Mouse (Mus musculus) cerebellum, adult 2 months (tissue): ENCODE data around the gene Ctsg. TPM values are rescaled to one million over a fixed set of nuclear protein-coding genes. Genes with fewer than 3 reads are reported as not detected.
"Not testable (repeated sequence)": the region's sequence is repeated elsewhere in the genome, so short reads cannot be mapped to it uniquely, and the experiment has no call there.

ENCODE experiments used
- DNase-seq, 2 experiments: peaks; one replicate each; pipeline ENCODE4 v3.0.0; 2021
- H3K27ac ChIP-seq: fragments of 200-500 bp; 2 replicates; pipeline ENCODE4 v1.5.1; 2012; ENCODE audit warnings: low read length, control low read depth, inconsistent platforms; ENCODE audit not compliant: insufficient read depth
- H3K27me3 ChIP-seq: fragments of 200-500 bp; 2 replicates; pipeline ENCODE4 v1.6.1; 2012; ENCODE audit warnings: inconsistent platforms, mild to moderate bottlenecking, low read length, moderate library complexity; ENCODE audit not compliant: control insufficient read depth, insufficient read depth
- H3K4me1 ChIP-seq: fragments of 200-500 bp; 2 replicates; pipeline ENCODE4 v1.6.1; 2011; ENCODE audit warnings: low read length; ENCODE audit not compliant: control insufficient read depth, insufficient read depth
- H3K4me3 ChIP-seq: fragments of 200-500 bp; replicated peaks from 2 replicates; pipeline ENCODE3; 2011; ENCODE audit warnings: mild to moderate bottlenecking, low read depth, low read length, control low read depth; ENCODE audit not compliant: insufficient read depth
- CTCF ChIP-seq: fragments of 200-500 bp; IDR thresholded peaks from 2 replicates; pipeline ENCODE4 v1.5.1; 2011; ENCODE audit warnings: low read depth, mild to moderate bottlenecking, control low read depth, low read length, moderate library complexity, borderline replicate concordance; ENCODE audit not compliant: insufficient read depth
- POLR2A ChIP-seq: fragments of 200-500 bp; IDR thresholded peaks from 2 replicates; pipeline ENCODE4 v1.6.1; 2011; ENCODE audit warnings: low read length, control low read depth, borderline replicate concordance; ENCODE audit not compliant: insufficient read depth
- WGBS: fragments of 180-500 bp; shearing (Covaris S2); methylation state at CpG from one replicate; pipeline ENCODE4 v1.1.7; 2018; 5-methylcytosine and 5-hydroxymethylcytosine counted together
- polyA plus RNA-seq: library from polyadenylated mRNA; depleted of rRNA; stranded (reverse); fragments of >200 nt; gene quantifications from 2 replicates; pipeline ENCODE4 v1.2.3, GENCODE M21; 2012; rRNA removed

Ctsg gene
- polyA plus RNA-seq: not detected in 2 replicates

GRCm38 (mm10) chr14:56102386-56102785, at the start of gene Ctsg:
Ctsg (minus strand) TSS chr14:56102574.
- TF ChIP-seq POLR2A (no peak), CTCF (no peak)
- no peak within 1 kb of the TSS for H3K27ac ChIP-seq
- no peak for DNase-seq
- no peak within 1 kb of the TSS for H3K4me3 ChIP-seq
- H3K27me3 ChIP-seq: no peaks in the 10 kb centered on the region
- no peaks in the 10 kb centered on the region for H3K4me1 ChIP-seq
- 72% methylated on average over 10 of the region's 10 CpGs for WGBS

GRCm38 (mm10) chr14:56133675-56134074, 31.3 kb upstream of the Ctsg start:
- H3K4me3 ChIP-seq, H3K27ac ChIP-seq, H3K4me1 ChIP-seq, H3K27me3 ChIP-seq, DNase-seq: not testable (repeated sequence)
- WGBS: 69% methylated on average over 1 of the region's 1 CpGs

GRCm38 (mm10) chr14:56132508-56132907, 30.1 kb upstream of the Ctsg start, which contains the start of gene Gzmd:
Gzmd (minus strand) TSS chr14:56132608.
- not testable (repeated sequence) for H3K4me3 ChIP-seq, H3K4me1 ChIP-seq, H3K27ac ChIP-seq, H3K27me3 ChIP-seq, DNase-seq
- 86% methylated on average over 2 of the region's 2 CpGs for WGBS

- WGBS: 51% methylated on average over 3 of the region's 3 CpGs
- DNase-seq: no peak
- Histone ChIP-seq H3K27me3 (no peaks in the 10 kb centered on the region), H3K4me3 (no peak overlapping the region), H3K27ac (no peak overlapping the region), H3K4me1 (no peaks in the 10 kb centered on the region)
- no peak for TF ChIP-seq CTCF
- TF ChIP-seq POLR2A: no peak
Observed at GRCm38 (mm10) chr14:56128341-56128740, 26.0 kb upstream of the Ctsg start.

GRCm38 (mm10) chr14:56123516-56123915, 21.1 kb upstream of the Ctsg start:
- no peak for DNase-seq
- H3K27me3 ChIP-seq: no peaks in the 10 kb centered on the region
- 69% methylated on average over 3 of the region's 3 CpGs for WGBS
- no peaks in the 10 kb centered on the region for H3K4me1 ChIP-seq
- no peak for TF ChIP-seq CTCF
- TF ChIP-seq POLR2A: no peak
- H3K4me3 ChIP-seq: no peak overlapping the region
- H3K27ac ChIP-seq: no peak overlapping the region

GRCm38 (mm10) chr14:56120525-56120924, 18.2 kb upstream of the Ctsg start, which contains the start of gene Gzme:
Gzme (minus strand) TSS chr14:56120625.
- Histone ChIP-seq H3K27me3 (no peaks in the 10 kb centered on the region), H3K27ac (no peak within 1 kb of the TSS), H3K4me1 (no peaks in the 10 kb centered on the region), H3K4me3 (no peak within 1 kb of the TSS)
- no peak for DNase-seq
- TF ChIP-seq POLR2A (no peak), CTCF (no peak)

- H3K4me1 ChIP-seq, H3K27ac ChIP-seq, H3K27me3 ChIP-seq, DNase-seq, H3K4me3 ChIP-seq: not testable (repeated sequence)
- WGBS: 91% methylated on average over 33 of the region's 33 CpGs
Observed at GRCm38 (mm10) chr14:56115531-56116310, 13.3 kb upstream of the Ctsg start.

- TF ChIP-seq POLR2A: no peak
- TF ChIP-seq CTCF: no peak
- 53% methylated on average over 13 of the region's 13 CpGs for WGBS
- no peak for DNase-seq
Observed at GRCm38 (mm10) chr14:56105447-56106180, 3.2 kb upstream of the Ctsg start.

More at GRCm38 (mm10) chr14:56105447-56106180, 3.2 kb upstream of the Ctsg start:
- Histone ChIP-seq H3K4me1 (no peaks in the 10 kb centered on the region), H3K27me3 (no peaks in the 10 kb centered on the region; the same call in 1 of the 2 replicates), H3K27ac (no peak overlapping the region), H3K4me3 (no peak overlapping the region)
